Mouse (Mus musculus) thymus, adult 2 months (tissue): ENCODE measurements around the gene Glis1. TPM values are rescaled to one million over a fixed set of nuclear protein-coding genes. Genes with fewer than 3 reads are reported as not detected.

Source experiments
- DNase-seq: peaks from one replicate; pipeline ENCODE4 v3.0.0; 2021
- H3K27ac ChIP-seq: fragments of 200-500 bp; 2 replicates; pipeline ENCODE4 v1.5.1; 2012; ENCODE audit warnings: low read length, control low read depth; ENCODE audit not compliant: control insufficient read depth, insufficient read depth
- H3K27me3 ChIP-seq: fragments of 200-500 bp; 2 replicates; pipeline ENCODE4 v1.6.1; 2012; ENCODE audit warnings: mild to moderate bottlenecking, low read length, moderate library complexity, mixed read lengths; ENCODE audit not compliant: control insufficient read depth, insufficient read depth
- H3K36me3 ChIP-seq: fragments of 200-500 bp; 2 replicates; pipeline ENCODE4 v1.6.1; 2012; ENCODE audit warnings: mild to moderate bottlenecking, low read length, moderate library complexity; ENCODE audit not compliant: control insufficient read depth, insufficient read depth
- H3K4me1 ChIP-seq: fragments of 200-500 bp; replicated peaks from 2 replicates; pipeline ENCODE4 v1.6.1; 2012; ENCODE audit warnings: low read length; ENCODE audit not compliant: control insufficient read depth, insufficient read depth
- H3K4me3 ChIP-seq: fragments of 200-500 bp; 2 replicates; pipeline ENCODE4 v1.5.1; 2012; ENCODE audit warnings: mild to moderate bottlenecking, low read length, control low read depth, moderate library complexity; ENCODE audit not compliant: control insufficient read depth, insufficient read depth
- CTCF ChIP-seq: fragments of 200-500 bp; IDR thresholded peaks from 2 replicates; pipeline ENCODE4 v1.5.1; 2012; ENCODE audit warnings: mild to moderate bottlenecking, control low read depth, low read length, moderate library complexity, borderline replicate concordance; ENCODE audit not compliant: control insufficient read depth, poor library complexity, insufficient read depth; ENCODE audit errors: extremely low read depth
- POLR2A ChIP-seq: fragments of 200-500 bp; IDR thresholded peaks from 2 replicates; pipeline ENCODE4 v1.6.1; 2012; ENCODE audit warnings: mild to moderate bottlenecking, low read length, control low read depth, moderate library complexity; ENCODE audit not compliant: control insufficient read depth, poor library complexity, insufficient read depth; ENCODE audit errors: extremely low read depth
- WGBS: fragments of 180-500 bp; shearing (Covaris S2); methylation state at CpG from one replicate; pipeline ENCODE4 v1.1.7; 2018; 5-methylcytosine and 5-hydroxymethylcytosine counted together
- polyA plus RNA-seq: library from polyadenylated mRNA; depleted of rRNA; stranded (reverse); fragments of >200 nt; gene quantifications from 2 replicates; pipeline ENCODE4 v1.2.3, GENCODE M21; 2012; rRNA removed

The Glis1 gene
- polyA plus RNA-seq, 1 experiment = 0.71 TPM

DNA sequence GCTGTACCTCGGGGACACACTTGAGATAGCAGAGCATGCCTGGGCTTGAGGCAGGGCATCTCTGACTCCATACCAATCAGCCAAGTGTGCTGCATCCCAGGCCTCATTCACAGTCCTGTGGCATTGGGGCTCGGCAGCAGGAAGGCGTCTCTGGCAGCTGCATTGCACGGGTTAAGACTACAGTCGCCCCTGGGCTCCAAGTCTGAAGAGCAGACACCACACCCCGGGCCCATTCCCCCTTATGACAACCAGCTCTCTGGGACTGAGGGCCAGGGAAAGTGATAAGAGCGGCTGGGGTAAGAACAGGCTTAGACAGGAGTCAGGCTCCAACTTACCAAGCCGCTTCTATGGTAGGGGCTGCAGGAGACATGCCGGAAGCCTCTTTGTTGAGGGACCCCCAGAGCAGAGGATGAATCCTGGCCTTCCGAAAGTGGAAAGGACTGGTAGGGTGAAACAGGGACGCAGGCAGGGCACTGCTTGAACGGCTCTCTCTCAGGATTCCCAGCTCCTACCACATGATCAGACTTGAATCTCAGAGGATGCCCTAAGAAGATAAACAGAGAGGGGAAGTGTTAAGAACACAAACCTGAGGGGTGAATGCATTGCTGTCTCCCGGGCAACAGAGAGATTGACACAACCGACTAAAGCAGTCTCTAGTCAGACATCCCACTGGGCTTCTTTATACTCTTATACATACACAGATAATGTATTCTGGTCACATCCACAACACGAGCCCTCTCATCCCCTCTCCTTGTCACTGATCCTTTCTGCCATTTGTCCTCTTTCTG, 246.1 kb downstream of the Glis1 start:
- TF ChIP-seq POLR2A = no peak
- TF ChIP-seq CTCF = no peak
- H3K4me3 ChIP-seq = no peak overlapping the region
- DNase-seq = no peak
- no peak overlapping the region for H3K27ac ChIP-seq
- no peaks in the 10 kb centered on the region for H3K36me3 ChIP-seq
- WGBS = 82% methylated on average over 15 of the region's 15 CpGs
- no peaks in the 10 kb centered on the region for H3K4me1 ChIP-seq
- no peaks in the 10 kb centered on the region; the same call in 1 of the 2 replicates for H3K27me3 ChIP-seq

- Histone ChIP-seq H3K27me3 (no peaks in the 10 kb centered on the region; the same call in 1 of the 2 replicates), H3K36me3 (no peaks in the 10 kb centered on the region), H3K4me1 (no peaks in the 10 kb centered on the region), H3K27ac (no peak overlapping the region), H3K4me3 (no peak overlapping the region)
- DNase-seq = no peak
- WGBS = 48% methylated on average over 9 of the region's 9 CpGs
- no peak for TF ChIP-seq POLR2A
- TF ChIP-seq CTCF = no peak
Measured at GRCm38 (mm10) chr4:107681099-107681849, 246.9 kb downstream of the Glis1 start.

GRCm38 (mm10) chr4:107683006-107683756, 248.8 kb downstream of the Glis1 start:
- no peak for DNase-seq
- H3K4me3 ChIP-seq = no peak overlapping the region
- H3K36me3 ChIP-seq = no peaks in the 10 kb centered on the region
- no peaks in the 10 kb centered on the region for H3K4me1 ChIP-seq
- H3K27me3 ChIP-seq = no peaks in the 10 kb centered on the region; the same call in 1 of the 2 replicates
- no peak for TF ChIP-seq POLR2A
- TF ChIP-seq CTCF = no peak
- no peak overlapping the region for H3K27ac ChIP-seq
- 92% methylated on average over 37 of the region's 37 CpGs for WGBS

DNA sequence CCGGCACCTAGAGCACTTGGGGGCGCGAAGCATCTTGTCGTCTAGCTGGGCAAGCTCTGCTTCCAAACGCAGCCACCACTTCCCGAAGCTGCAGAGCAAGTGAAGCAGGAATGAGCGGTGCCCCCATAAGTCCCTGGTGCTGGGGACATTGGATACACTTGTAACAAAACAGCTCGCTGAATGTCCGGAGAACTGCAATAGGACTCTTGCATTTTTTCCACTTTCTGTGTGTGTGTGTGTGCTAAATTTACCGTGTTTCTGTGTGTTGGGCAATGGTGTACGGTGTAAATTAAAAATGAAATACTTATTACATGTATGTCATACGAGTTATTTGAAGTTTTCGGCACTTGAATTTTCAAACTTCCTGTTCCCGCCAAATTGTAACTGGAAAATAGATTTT, 249.7 kb downstream of the Glis1 start, which contains the start of gene Dmrtb1:
TSS of gene Dmrtb1 (minus strand) at position 101 of the 400 bp plus-strand sequence.
- no peak for DNase-seq
- H3K4me1 ChIP-seq = no peaks in the 10 kb centered on the region
- no peaks in the 10 kb centered on the region for H3K36me3 ChIP-seq
- H3K27ac ChIP-seq = no peak within 1 kb of the TSS
- no peaks in the 10 kb centered on the region; the same call in 1 of the 2 replicates for H3K27me3 ChIP-seq
- TF ChIP-seq POLR2A = no peak
- TF ChIP-seq CTCF = no peak
- WGBS = 92% methylated on average over 14 of the region's 14 CpGs
- H3K4me3 ChIP-seq = no peak within 1 kb of the TSS

Other genes with a start within 250 kb of the Glis1 start
- gene Ldlrad1, start 225.4 kb upstream of the Glis1 start, polyA plus RNA-seq = 0.92 and 1.0 TPM in 2 replicates
- 51.3 and 61.7 TPM in 2 replicates for gene Lrrc42, start 181.1 kb upstream of the Glis1 start, polyA plus RNA-seq
- 8.5 and 8.9 TPM in 2 replicates for gene Hspb11, start 181.0 kb upstream of the Glis1 start, polyA plus RNA-seq
- gene Dio1, start 127.4 kb upstream of the Glis1 start, polyA plus RNA-seq = 9.3 and 9.7 TPM in 2 replicates
- gene Yipf1, start 120.2 kb upstream of the Glis1 start, polyA plus RNA-seq = 52.0 and 57.1 TPM in 2 replicates
- gene Ndc1, start 66.8 kb upstream of the Glis1 start, polyA plus RNA-seq = 34.2 and 56.8 TPM in 2 replicates
- gene Dmrtb1, start 249.6 kb downstream of the Glis1 start, polyA plus RNA-seq = 2.0 and 3.4 TPM in 2 replicates